In genomic region chr5:130757517-130757916, GRCm38 (mm10) we compare ENCODE assay signal across 10 mouse cellular contexts.
DNase-seq lines count a peak whose midpoint lies in the region.
"Had no signal": no experiment of that assay in that cellular context is flagged by ENCODE, and none has a peak within 500 bp of the region (broad histone marks: within the 10 kb centered on the region; RNA-seq: fewer than 3 reads in every experiment).

No protein-coding gene starts in this region.

- peak; percentile 35 to 43 for DNase-seq in cerebellum, postnatal 10 days
- no peak for DNase-seq in cerebellum, postnatal 36 days
- peak; percentile 10 to 23 for DNase-seq in layer of hippocampus, postnatal 10 days (ENCODE audit: low spot score in 2 of 2)
- no peak for DNase-seq in layer of hippocampus, adult 9-10 months (ENCODE audit: low spot score)
- DNase-seq in 416B (ENCODE audit: low read depth), result peak; percentile 41
- DNase-seq in c-Kit-positive CD71-positive TER-119-positive erythroid progenitor cells, embryonic 14.5 days (ENCODE audit: low spot score), result peak; percentile 5
- DNase-seq in urinary bladder, postnatal 36 days (ENCODE audit: low spot score in 2 of 2), result no peak
- DNase-seq in urinary bladder, postnatal 4 days (ENCODE audit: low spot score in 2 of 2), result no peak
- DNase-seq: B cell, adult 2 months; kidney, adult 9 months had no signal

Comparison
In these comparisons a context has a peak if more than half of its experiments do, and no peak if none do; other contexts are left out.
1. DNase-seq: peak in cerebellum, postnatal 10 days (2 of 2), layer of hippocampus, postnatal 10 days (2 of 2), 416B (single experiment) and c-Kit-positive CD71-positive TER-119-positive erythroid progenitor cells, embryonic 14.5 days (single experiment); none in cerebellum, postnatal 36 days (0 of 2), layer of hippocampus, adult 9-10 months (single experiment), urinary bladder, postnatal 36 days (0 of 2) and urinary bladder, postnatal 4 days (0 of 2).